ENCODE assay signal across 9 mouse cellular contexts in the genomic region with DNA sequence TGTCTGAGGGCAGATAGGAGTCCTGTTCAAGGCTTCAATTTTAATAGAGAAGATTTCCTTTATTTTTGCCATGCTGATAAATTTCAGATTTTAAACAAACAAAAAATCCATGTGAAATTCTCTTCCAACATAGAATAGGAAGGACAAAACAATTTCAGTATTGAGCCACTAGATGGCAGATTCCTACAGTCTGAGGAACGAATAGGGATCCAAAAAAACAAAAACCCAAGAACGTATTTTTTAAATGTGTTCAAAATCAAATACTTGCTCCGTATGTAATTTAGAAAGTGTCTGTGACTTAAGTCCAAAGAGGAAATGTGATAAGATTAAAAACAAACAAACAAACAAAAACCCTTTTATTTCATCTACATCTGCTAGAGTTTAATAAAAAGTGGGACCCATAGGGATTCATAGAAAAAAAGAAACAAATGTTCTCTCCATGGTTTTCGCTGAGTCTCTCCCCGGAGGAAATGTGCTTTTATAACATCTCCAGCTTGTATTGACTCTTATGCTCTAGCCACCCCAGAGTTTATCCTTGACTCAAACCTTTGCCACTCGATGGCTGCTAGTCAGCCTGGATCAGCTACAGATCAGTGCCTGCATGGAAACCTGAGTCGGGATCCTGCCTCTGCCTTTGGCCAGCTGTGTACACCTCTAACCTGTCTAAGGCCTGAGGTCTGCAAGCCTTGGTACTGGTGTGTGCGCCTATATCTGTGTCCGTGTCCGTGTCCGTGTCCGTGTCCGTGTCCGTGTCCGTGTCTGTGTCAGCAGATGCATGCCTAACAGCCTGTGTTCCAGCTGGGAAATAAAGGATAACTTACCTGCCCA.
DNase-seq lines count a peak whose midpoint lies in the region; ATAC-seq and TF ChIP-seq lines count a peak whose summit lies in the region.
"Had no signal": no experiment of that assay in that cellular context is flagged by ENCODE, and none has a peak within 500 bp of the region (broad histone marks: within the 10 kb centered on the region; RNA-seq: fewer than 3 reads in every experiment).

No protein-coding gene starts in this region.

- WGBS in hindbrain, embryonic 12.5 days = 62% methylated on average over 15 of the region's 15 CpGs
- WGBS in liver, postnatal 0 days (ENCODE audit: insufficient replicate concordance) = 52% methylated on average over 15 of the region's 15 CpGs
- WGBS in stomach, embryonic 14.5 days = 57% methylated on average over 15 of the region's 15 CpGs

- H3K27ac ChIP-seq in cortical plate, adult 2 months (ENCODE audit: insufficient read depth, low read length) = no peak overlapping the region
- no peak overlapping the region for H3K27ac ChIP-seq in hindbrain, embryonic 12.5 days
- H3K27ac ChIP-seq in liver, postnatal 0 days (ENCODE audit: low read depth) = no peak overlapping the region
- no peak overlapping the region for H3K27ac ChIP-seq in stomach, embryonic 14.5 days (ENCODE audit: low read length)
- H3K27ac ChIP-seq: macrophage had no signal

- ATAC-seq in frontal cortex, adult (ENCODE audit: low TSS enrichment) = peak; percentile 66
- ATAC-seq in hindbrain, embryonic 12.5 days (ENCODE audit: low FRiP score) = no peak
- no peak for ATAC-seq in liver, postnatal 0 days
- no peak for ATAC-seq in stomach, embryonic 14.5 days (ENCODE audit: insufficient number of reproducible peaks, insufficient read depth, low FRiP score, low read depth)

- peaks cover 7% of the 10 kb centered on the region for H3K4me1 ChIP-seq in cortical plate, adult 2 months (ENCODE audit: control insufficient read depth, insufficient read depth, low read length)
- H3K4me1 ChIP-seq in hindbrain, embryonic 12.5 days = peaks cover 10% of the 10 kb centered on the region
- H3K4me1 ChIP-seq in liver, postnatal 0 days (ENCODE audit: insufficient read depth) = peaks cover 4% of the 10 kb centered on the region; the same call in 1 of the 2 replicates
- 0 out of 2 replicates have a peak, but pooled peaks cover 2% of the 10 kb centered on the region for H3K4me1 ChIP-seq in stomach, embryonic 14.5 days (ENCODE audit: control insufficient read depth, insufficient read depth, low read length)

- peak overlapping the region; percentile 35 for H3K4me2 ChIP-seq in hindbrain, embryonic 12.5 days (replicated peaks)
- peak overlapping the region; percentile 30 for H3K4me2 ChIP-seq in liver, postnatal 0 days (ENCODE audit: low read depth, low read length)
- H3K4me2 ChIP-seq in stomach, embryonic 14.5 days (replicated peaks; ENCODE audit: low read depth, low read length) = peak overlapping the region; percentile 37

- H3K9ac ChIP-seq in hindbrain, embryonic 12.5 days = no peak overlapping the region
- no peak overlapping the region for H3K9ac ChIP-seq in liver, postnatal 0 days (replicated peaks)
- no peak overlapping the region for H3K9ac ChIP-seq in stomach, embryonic 14.5 days (replicated peaks; ENCODE audit: low read depth, low read length)

- H3K79me2 ChIP-seq in C2C12 (ENCODE audit: control insufficient read depth, insufficient read depth) = no peaks in the 10 kb centered on the region

- no peaks in the 10 kb centered on the region for H3K36me3 ChIP-seq in C2C12 (ENCODE audit: control insufficient read depth, insufficient read depth)
- H3K36me3 ChIP-seq in hindbrain, embryonic 12.5 days = no peaks in the 10 kb centered on the region
- H3K36me3 ChIP-seq in liver, postnatal 0 days (replicated peaks; ENCODE audit: insufficient read depth, low read length) = no peaks in the 10 kb centered on the region
- no peaks in the 10 kb centered on the region for H3K36me3 ChIP-seq in stomach, embryonic 14.5 days (ENCODE audit: control insufficient read depth, insufficient read depth, low read length)

- H3K9me3 ChIP-seq in hindbrain, embryonic 12.5 days (replicated peaks) = no peaks in the 10 kb centered on the region
- H3K9me3 ChIP-seq in liver, postnatal 0 days (ENCODE audit: low read length) = no peaks in the 10 kb centered on the region
- H3K9me3 ChIP-seq in stomach, embryonic 14.5 days (ENCODE audit: control insufficient read depth, low read depth, low read length) = no peaks in the 10 kb centered on the region

- no peak overlapping the region for H3K4me3 ChIP-seq in C2C12 (ENCODE audit: insufficient read depth, poor library complexity, severe bottlenecking)
- H3K4me3 ChIP-seq in cortical plate, adult 2 months (ENCODE audit: insufficient read depth, low read length) = peak overlapping the region; percentile 19
- no peak overlapping the region; the same call in 1 of the 2 replicates for H3K4me3 ChIP-seq in hindbrain, embryonic 12.5 days
- H3K4me3 ChIP-seq in liver, postnatal 0 days (ENCODE audit: low read depth, low read length) = no peak overlapping the region
- H3K4me3 ChIP-seq in stomach, embryonic 14.5 days (ENCODE audit: low read depth, low read length) = peak overlapping the region; percentile 2; the same call in 1 of the 2 replicates

- H3K79me3 ChIP-seq in C2C12 (ENCODE audit: low read depth) = no peaks in the 10 kb centered on the region

- H3ac ChIP-seq in C2C12 (ENCODE audit: control insufficient read depth, insufficient read length, low read depth) = peak overlapping the region; percentile 40

- TF ChIP-seq CTCF in C2C12 (IDR thresholded peaks at IDR 0.05; ENCODE audit: control insufficient read depth, insufficient read depth, insufficient read length) = no peak
- TF ChIP-seq CTCF in cortical plate, adult 2 months (IDR thresholded peaks at IDR 0.05; ENCODE audit: extremely low read depth, insufficient read depth, low read length) = no peak
- TF ChIP-seq CTCF in liver, postnatal 0 days (IDR thresholded peaks at IDR 0.05; ENCODE audit: low read depth) = peak; percentile 70

- TF ChIP-seq EP300 in liver, postnatal 0 days (IDR thresholded peaks at IDR 0.05; ENCODE audit: low read depth) = no peak

- H3K27me3 ChIP-seq in C2C12 (ENCODE audit: control insufficient read depth, insufficient read depth, insufficient read length) = no peaks in the 10 kb centered on the region
- H3K27me3 ChIP-seq in hindbrain, embryonic 12.5 days = no peaks in the 10 kb centered on the region
- no peaks in the 10 kb centered on the region for H3K27me3 ChIP-seq in liver, postnatal 0 days (ENCODE audit: insufficient read depth, low read length)
- no peaks in the 10 kb centered on the region for H3K27me3 ChIP-seq in stomach, embryonic 14.5 days (ENCODE audit: control insufficient read depth, insufficient read depth, low read length)

- no peak for DNase-seq in frontal cortex, postnatal 14 days (ENCODE audit: low spot score in 2 of 2)
- no peak for DNase-seq in liver, postnatal 0 days
- DNase-seq in urinary bladder, postnatal 10 days (ENCODE audit: low spot score) = no peak

- no peak for TF ChIP-seq POLR2A in cortical plate, adult 2 months (IDR thresholded peaks at IDR 0.05; ENCODE audit: extremely low read depth, insufficient read depth, low read length)

TF ChIP-seq in C2C12, 6 proteins besides CTCF, POLR2A, EP300 and RAD21:
- TF ChIP-seq MAX (IDR thresholded peaks at IDR 0.05) (no peak), FOSL1 (IDR thresholded peaks at IDR 0.05; ENCODE audit: insufficient read depth, low read length, poor library complexity, severe bottlenecking) (no peak), MYOG (IDR thresholded peaks at IDR 0.05; ENCODE audit: control insufficient read depth, extremely low read depth, insufficient read length) (no peak), CEBPB (IDR thresholded peaks at IDR 0.05; ENCODE audit: low read depth) (no peak), MYOD1 (IDR thresholded peaks at IDR 0.05; ENCODE audit: control insufficient read depth, insufficient read length, low read depth) (no peak)

Comparison
In these comparisons a context has a peak if more than half of its experiments do, and no peak if none do; other contexts are left out.
1. H3K4me3 ChIP-seq: peak in cortical plate, adult 2 months (single experiment) and stomach, embryonic 14.5 days (single experiment); none in C2C12 (single experiment), hindbrain, embryonic 12.5 days (single experiment) and liver, postnatal 0 days (single experiment).
2. Peak in every context shown above with its lines, with median percentiles within 50 percentile points of each other: H3K4me2 ChIP-seq.